Mouse (Mus musculus) heart, embryonic 12.5 days (tissue): ENCODE measurements at regions not wholly inside any gene's neighbourhood (a gene's known extent, or its start where the extent isn't known, plus 50 kb on each side); places are given as distances from the start of the nearest gene placed in this dataset.

Experiments
- ATAC-seq: fragments of 200-750 bp; cut with Nextera tagmentation; 2 replicates; pipeline ENCODE4 v1.8.0; 2017; ENCODE audit warnings: moderate TSS enrichment, moderate library complexity; ENCODE audit not compliant: insufficient number of reproducible peaks, low FRiP score
- H3K27ac ChIP-seq: fragments of 300-500 bp; sonication (generic); 2 replicates; pipeline ENCODE4 v1.5.1; 2016; ENCODE audit warnings: mild to moderate bottlenecking, moderate library complexity; ENCODE audit not compliant: poor library complexity, severe bottlenecking
- H3K27me3 ChIP-seq: fragments of 300-500 bp; sonication (generic); replicated peaks from 2 replicates; pipeline ENCODE4 v1.6.1; 2016; ENCODE audit warnings: mild to moderate bottlenecking, moderate library complexity
- H3K36me3 ChIP-seq: fragments of 300-500 bp; sonication (generic); 2 replicates; pipeline ENCODE4 v1.6.1; 2016; ENCODE audit warnings: mild to moderate bottlenecking, moderate library complexity
- H3K4me1 ChIP-seq: fragments of 300-500 bp; sonication (generic); replicated peaks from 2 replicates; pipeline ENCODE4 v1.6.1; 2016; ENCODE audit warnings: mild to moderate bottlenecking
- H3K4me2 ChIP-seq: fragments of 300-500 bp; sonication (generic); 2 replicates; pipeline ENCODE4 v1.6.1; 2016; ENCODE audit warnings: mild to moderate bottlenecking, moderate library complexity
- H3K4me3 ChIP-seq: fragments of 300-500 bp; sonication (generic); 2 replicates; pipeline ENCODE4 v1.5.1; 2016; ENCODE audit warnings: mild to moderate bottlenecking
- H3K9ac ChIP-seq: fragments of 300-500 bp; sonication (generic); 2 replicates; pipeline ENCODE4 v1.6.1; 2016; ENCODE audit warnings: mild to moderate bottlenecking, moderate library complexity
- H3K9me3 ChIP-seq: fragments of 300-500 bp; sonication (generic); replicated peaks from 2 replicates; pipeline ENCODE4 v1.6.1; 2016; ENCODE audit warnings: mild to moderate bottlenecking, moderate library complexity
- WGBS: fragments of 180-500 bp; shearing (Covaris S2); methylation state at CpG from one replicate; pipeline ENCODE4 v1.1.7; 2016; 5-methylcytosine and 5-hydroxymethylcytosine counted together

- 40% methylated on average over 12 of the region's 12 CpGs for WGBS
- Histone ChIP-seq H3K4me3 (no peak overlapping the region), H3K27ac (no peak overlapping the region), H3K9ac (no peak overlapping the region), H3K9me3 (peaks cover 8% of the 10 kb centered on the region; the same call in 1 of the 2 replicates), H3K36me3 (no peaks in the 10 kb centered on the region), H3K4me1 (peaks cover 7% of the 10 kb centered on the region; the same call in 1 of the 2 replicates), H3K4me2 (no peak overlapping the region), H3K27me3 (no peaks in the 10 kb centered on the region)
- ATAC-seq = no peak
Observed at GRCm38 (mm10) chr2:173977236-173978053, 98.7 kb upstream of the Stx16 start.

GRCm38 (mm10) chr2:173978138-173978765 lies 97.9 kb upstream of the Stx16 start:
- H3K4me1 ChIP-seq = peaks cover 7% of the 10 kb centered on the region; the same call in 1 of the 2 replicates
- 78% methylated on average over 13 of the region's 13 CpGs for WGBS
- H3K27me3 ChIP-seq = no peaks in the 10 kb centered on the region
- no peak for ATAC-seq
- H3K9ac ChIP-seq = no peak overlapping the region
- peaks cover 10% of the 10 kb centered on the region; the same call in 1 of the 2 replicates for H3K9me3 ChIP-seq
- H3K4me3 ChIP-seq = no peak overlapping the region
- H3K36me3 ChIP-seq = no peaks in the 10 kb centered on the region
- H3K4me2 ChIP-seq = no peak overlapping the region
- H3K27ac ChIP-seq = no peak overlapping the region

GRCm38 (mm10) chr2:173981036-173981435 lies 95.1 kb upstream of the Stx16 start:
- Histone ChIP-seq H3K36me3 (no peaks in the 10 kb centered on the region), H3K9me3 (peaks cover 3% of the 10 kb centered on the region; the same call in 1 of the 2 replicates), H3K4me2 (no peak overlapping the region), H3K4me3 (no peak overlapping the region), H3K27ac (no peak overlapping the region), H3K9ac (no peak overlapping the region), H3K4me1 (peaks cover 6% of the 10 kb centered on the region; the same call in 1 of the 2 replicates), H3K27me3 (no peaks in the 10 kb centered on the region)
- WGBS = 66% methylated on average over 9 of the region's 9 CpGs
- ATAC-seq = no peak

- Histone ChIP-seq H3K9me3 (peaks cover under 1% of the 10 kb centered on the region; the same call in 1 of the 2 replicates), H3K4me3 (no peak overlapping the region), H3K4me1 (peaks cover 10% of the 10 kb centered on the region), H3K4me2 (no peak overlapping the region), H3K27me3 (no peaks in the 10 kb centered on the region), H3K36me3 (no peaks in the 10 kb centered on the region), H3K27ac (no peak overlapping the region), H3K9ac (no peak overlapping the region)
- 80% methylated on average over 7 of the region's 7 CpGs for WGBS
- no peak for ATAC-seq
Observed at GRCm38 (mm10) chr2:173987516-173987915, 88.6 kb upstream of the Stx16 start.

GRCm38 (mm10) chr2:173987921-173988320 lies 88.2 kb upstream of the Stx16 start:
- H3K4me2 ChIP-seq = no peak overlapping the region
- H3K4me3 ChIP-seq = no peak overlapping the region
- peaks cover 10% of the 10 kb centered on the region for H3K4me1 ChIP-seq
- ATAC-seq = no peak
- H3K27ac ChIP-seq = no peak overlapping the region
- H3K9me3 ChIP-seq = no peaks in the 10 kb centered on the region
- H3K9ac ChIP-seq = no peak overlapping the region
- WGBS = 80% methylated on average over 8 of the region's 8 CpGs
- H3K36me3 ChIP-seq = no peaks in the 10 kb centered on the region
- H3K27me3 ChIP-seq = no peaks in the 10 kb centered on the region

GRCm38 (mm10) chr2:173988641-173989336 lies 87.3 kb upstream of the Stx16 start:
- Histone ChIP-seq H3K27me3 (no peaks in the 10 kb centered on the region), H3K9me3 (no peaks in the 10 kb centered on the region), H3K4me1 (peaks cover 10% of the 10 kb centered on the region), H3K36me3 (no peaks in the 10 kb centered on the region), H3K4me3 (no peak overlapping the region), H3K27ac (no peak overlapping the region), H3K4me2 (no peak overlapping the region), H3K9ac (no peak overlapping the region)
- ATAC-seq = no peak
- 70% methylated on average over 11 of the region's 11 CpGs for WGBS

GRCm38 (mm10) chr2:173990664-173991063 lies 85.4 kb upstream of the Stx16 start:
- Histone ChIP-seq H3K4me3 (no peak overlapping the region), H3K36me3 (no peaks in the 10 kb centered on the region), H3K9ac (no peak overlapping the region), H3K4me2 (no peak overlapping the region), H3K9me3 (no peaks in the 10 kb centered on the region), H3K4me1 (peaks cover 13% of the 10 kb centered on the region), H3K27me3 (no peaks in the 10 kb centered on the region), H3K27ac (no peak overlapping the region)
- 82% methylated on average over 4 of the region's 4 CpGs for WGBS
- ATAC-seq = no peak

- ATAC-seq = no peak
- Histone ChIP-seq H3K27ac (no peak overlapping the region), H3K4me2 (no peak overlapping the region), H3K4me1 (peaks cover 13% of the 10 kb centered on the region), H3K4me3 (no peak overlapping the region), H3K9ac (no peak overlapping the region), H3K36me3 (no peaks in the 10 kb centered on the region), H3K9me3 (no peaks in the 10 kb centered on the region), H3K27me3 (no peaks in the 10 kb centered on the region)
- 88% methylated on average over 15 of the region's 15 CpGs for WGBS
Observed at GRCm38 (mm10) chr2:173991447-173991846, 84.7 kb upstream of the Stx16 start.

GRCm38 (mm10) chr2:173992041-173992440 lies 84.1 kb upstream of the Stx16 start:
- no peak overlapping the region for H3K4me3 ChIP-seq
- no peaks in the 10 kb centered on the region for H3K9me3 ChIP-seq
- WGBS = 33% methylated on average over 5 of the region's 5 CpGs
- peaks cover 13% of the 10 kb centered on the region for H3K4me1 ChIP-seq
- H3K36me3 ChIP-seq = no peaks in the 10 kb centered on the region
- H3K4me2 ChIP-seq = no peak overlapping the region
- no peak overlapping the region for H3K9ac ChIP-seq
- peak; percentile 77; the same call in 1 of the 2 replicates for ATAC-seq
- H3K27ac ChIP-seq = no peak overlapping the region
- H3K27me3 ChIP-seq = no peaks in the 10 kb centered on the region

- no peak overlapping the region for H3K27ac ChIP-seq
- H3K4me1 ChIP-seq = peaks cover 13% of the 10 kb centered on the region
- H3K4me2 ChIP-seq = no peak overlapping the region
- no peak for ATAC-seq
- H3K9ac ChIP-seq = no peak overlapping the region
- WGBS = 73% methylated on average over 5 of the region's 5 CpGs
- no peaks in the 10 kb centered on the region; the same call in 1 of the 2 replicates for H3K9me3 ChIP-seq
- H3K27me3 ChIP-seq = no peaks in the 10 kb centered on the region
- H3K36me3 ChIP-seq = no peaks in the 10 kb centered on the region
- H3K4me3 ChIP-seq = no peak overlapping the region
Observed at GRCm38 (mm10) chr2:173993431-173993955, 82.6 kb upstream of the Stx16 start.
